Mouse (Mus musculus) liver (tissue): Measurements from ENCODE around the gene Hist1h3e.
A peak's percentile ranks its signal among the peaks of the same experiment; 100 is the strongest.
"Not testable (repeated sequence)": the region's sequence is repeated elsewhere in the genome, so short reads cannot be mapped to it uniquely, and the experiment has no call there.

Source experiments
- DNase-seq: peaks from one replicate; pipeline ENCODE4 v3.0.0-alpha.2; 2020; ENCODE audit warnings: mixed read lengths

The Hist1h3e gene

DNA sequence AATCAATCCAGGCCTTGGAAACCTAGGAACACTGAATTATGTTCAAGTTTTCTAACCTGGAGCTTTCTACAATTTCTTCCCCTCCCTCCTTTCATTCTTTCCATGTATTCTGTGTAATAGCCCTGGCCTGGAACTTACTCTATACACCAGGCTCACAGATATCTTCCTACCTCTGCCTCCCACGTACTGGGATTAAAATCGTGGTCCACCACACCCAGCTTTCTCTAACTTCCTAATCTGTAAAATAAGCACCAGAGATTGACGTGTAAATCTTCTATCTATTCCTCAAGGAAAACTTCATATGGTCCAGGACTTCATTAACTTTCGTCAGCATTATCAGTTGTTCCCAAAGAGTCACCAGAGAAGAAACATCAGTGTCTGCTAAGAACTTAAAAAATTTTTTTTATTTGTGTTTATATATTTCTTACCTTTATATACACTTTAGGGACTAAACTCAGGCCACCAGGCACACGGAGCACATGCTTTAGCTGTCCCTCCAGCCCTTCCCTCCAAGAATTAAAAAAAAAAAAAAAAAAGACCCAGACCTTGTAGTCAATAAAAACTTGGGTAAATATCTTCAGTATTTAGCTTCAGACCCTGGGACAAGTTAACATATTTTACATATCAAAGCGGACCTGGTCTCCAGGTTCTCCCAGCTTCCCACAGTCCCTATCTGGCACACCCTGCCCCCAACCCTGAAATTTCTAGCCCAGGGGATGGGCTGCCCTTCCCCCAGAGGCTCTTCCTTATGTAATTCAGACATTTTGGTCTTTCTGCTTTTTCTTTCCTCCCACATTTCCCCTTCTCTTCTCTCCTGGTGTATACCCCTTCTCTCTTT is 20.3 kb upstream of the Hist1h3e start:
- DNase-seq = peak; percentile 25

DNA sequence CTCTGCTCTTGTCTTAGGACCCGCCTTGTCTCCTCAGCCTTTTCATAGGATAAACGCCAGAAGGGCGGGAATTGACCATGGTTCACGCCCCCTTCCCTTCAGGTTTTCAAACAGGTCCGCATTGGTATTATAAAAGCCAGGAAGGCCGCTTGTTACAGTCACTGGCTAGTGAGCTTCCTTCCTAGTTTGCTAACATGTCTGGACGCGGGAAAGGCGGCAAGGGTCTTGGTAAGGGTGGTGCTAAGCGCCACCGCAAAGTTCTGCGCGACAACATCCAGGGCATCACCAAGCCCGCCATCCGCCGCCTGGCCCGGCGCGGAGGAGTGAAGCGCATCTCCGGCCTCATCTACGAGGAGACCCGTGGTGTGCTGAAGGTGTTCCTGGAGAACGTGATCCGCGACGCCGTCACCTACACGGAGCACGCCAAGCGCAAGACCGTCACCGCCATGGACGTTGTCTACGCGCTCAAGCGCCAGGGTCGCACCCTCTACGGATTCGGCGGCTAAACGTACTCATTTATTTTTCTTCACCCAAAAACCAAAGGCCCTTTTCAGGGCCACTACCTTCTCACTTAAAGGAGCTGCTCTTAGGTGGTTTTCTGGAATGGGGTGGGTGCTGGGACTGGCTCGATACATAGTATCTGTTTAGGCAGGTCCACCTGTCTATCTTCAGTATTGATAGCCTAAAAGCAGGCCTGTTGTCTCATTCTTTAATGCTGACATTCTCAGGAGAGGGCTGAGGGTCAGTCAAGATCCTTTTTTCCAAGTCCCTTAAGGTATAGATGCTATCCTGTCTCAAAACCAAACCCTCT is 19.4 kb upstream of the Hist1h3e start, which contains the start of gene Hist1h4d:
Hist1h4d (plus strand) TSS at position 191 of the 811 bp plus-strand sequence.
- peak; percentile 94 for DNase-seq

DNA sequence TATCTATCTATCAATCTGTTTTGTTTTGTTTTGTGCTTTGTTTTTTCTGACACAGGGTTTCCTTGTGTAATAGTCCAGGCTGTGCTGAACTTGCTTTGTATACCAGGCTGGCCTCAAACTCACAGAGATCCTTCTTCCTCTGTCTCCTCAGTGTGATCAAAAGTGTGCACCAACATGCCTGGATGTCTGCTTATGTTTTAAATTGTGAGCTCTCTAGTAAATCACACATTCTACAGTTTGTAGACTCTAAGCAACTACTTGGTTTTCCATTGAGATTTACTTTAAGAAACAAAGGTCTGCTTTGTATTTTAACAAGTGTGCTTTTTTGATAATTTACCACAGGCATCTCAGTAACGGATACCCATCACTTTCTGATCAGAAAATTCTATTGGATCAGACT is 15.7 kb upstream of the Hist1h3e start:
- DNase-seq = no peak

DNA sequence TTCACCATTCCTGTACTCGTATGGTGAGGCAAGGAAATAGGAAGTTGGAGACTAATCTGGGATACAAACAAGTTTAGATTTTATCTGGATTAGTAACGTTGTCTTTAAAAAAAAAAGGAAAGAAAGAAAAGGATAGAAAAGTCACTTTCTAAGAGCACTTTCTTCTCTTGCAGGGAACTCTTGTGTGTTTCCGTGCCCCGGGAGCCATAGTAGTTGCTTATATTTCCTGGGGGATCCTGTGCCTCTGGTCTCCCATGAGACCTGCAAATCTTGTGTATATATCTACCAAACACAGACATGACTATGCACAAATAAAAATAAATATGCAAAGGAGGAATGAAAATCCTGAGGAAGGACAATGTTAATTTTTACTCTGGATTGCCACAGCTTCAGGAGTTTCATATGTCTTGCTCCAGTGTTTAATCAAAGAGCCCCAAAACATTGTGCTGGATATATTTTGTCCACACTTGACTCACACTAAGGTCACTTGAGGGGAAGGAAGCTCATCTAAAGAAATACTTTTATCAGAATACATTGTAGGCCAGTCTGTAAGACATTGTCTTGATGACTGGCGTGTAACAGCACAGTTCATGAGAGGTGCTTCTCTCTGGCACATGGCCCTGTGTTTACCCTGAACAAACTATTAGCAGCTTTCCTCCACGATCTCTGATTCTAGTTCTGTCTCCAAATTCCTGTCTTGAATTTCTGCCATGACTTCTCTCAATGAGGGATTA is 14.9 kb upstream of the Hist1h3e start:
- peak; percentile 28 for DNase-seq

DNA sequence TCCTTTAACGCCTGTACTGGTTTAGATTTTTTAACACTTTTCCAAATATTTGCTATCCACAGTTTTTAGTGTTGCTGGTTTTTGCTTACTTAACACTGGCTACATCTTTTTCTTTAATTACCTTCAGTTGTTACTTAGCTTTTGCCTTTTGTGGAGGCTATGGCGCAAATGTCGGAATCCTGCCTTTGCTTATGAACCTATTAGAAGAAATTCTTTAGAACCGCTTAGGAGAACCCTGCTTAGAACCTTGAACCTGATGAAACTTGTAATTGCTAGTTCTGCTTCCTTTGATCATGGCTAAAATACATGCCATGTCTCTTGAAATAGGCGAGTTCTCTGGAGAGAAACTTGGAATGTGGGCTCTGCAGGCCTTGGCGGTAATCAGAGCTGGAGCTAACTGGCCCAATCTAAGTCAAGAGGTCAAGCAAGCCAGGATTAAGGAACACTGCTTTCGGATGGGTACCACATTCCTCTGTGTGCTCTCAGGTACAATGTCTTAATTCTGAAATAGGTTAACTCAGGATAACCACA is 14.2 kb upstream of the Hist1h3e start:
- peak; percentile 38 for DNase-seq

DNA sequence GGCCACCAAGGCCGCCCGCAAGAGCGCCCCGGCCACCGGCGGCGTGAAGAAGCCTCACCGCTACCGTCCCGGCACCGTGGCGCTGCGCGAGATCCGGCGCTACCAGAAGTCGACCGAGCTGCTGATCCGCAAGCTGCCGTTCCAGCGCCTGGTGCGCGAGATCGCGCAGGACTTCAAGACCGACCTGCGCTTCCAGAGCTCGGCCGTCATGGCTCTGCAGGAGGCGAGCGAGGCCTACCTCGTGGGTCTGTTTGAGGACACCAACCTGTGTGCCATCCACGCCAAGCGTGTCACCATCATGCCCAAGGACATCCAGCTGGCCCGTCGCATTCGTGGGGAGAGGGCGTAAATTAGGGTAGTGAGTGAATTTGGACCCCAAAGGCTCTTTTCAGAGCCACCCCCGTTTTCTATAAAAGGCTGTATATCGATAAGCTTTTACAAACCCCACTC is 13.7 kb upstream of the Hist1h3e start:
- peak; percentile 35 for DNase-seq

DNA sequence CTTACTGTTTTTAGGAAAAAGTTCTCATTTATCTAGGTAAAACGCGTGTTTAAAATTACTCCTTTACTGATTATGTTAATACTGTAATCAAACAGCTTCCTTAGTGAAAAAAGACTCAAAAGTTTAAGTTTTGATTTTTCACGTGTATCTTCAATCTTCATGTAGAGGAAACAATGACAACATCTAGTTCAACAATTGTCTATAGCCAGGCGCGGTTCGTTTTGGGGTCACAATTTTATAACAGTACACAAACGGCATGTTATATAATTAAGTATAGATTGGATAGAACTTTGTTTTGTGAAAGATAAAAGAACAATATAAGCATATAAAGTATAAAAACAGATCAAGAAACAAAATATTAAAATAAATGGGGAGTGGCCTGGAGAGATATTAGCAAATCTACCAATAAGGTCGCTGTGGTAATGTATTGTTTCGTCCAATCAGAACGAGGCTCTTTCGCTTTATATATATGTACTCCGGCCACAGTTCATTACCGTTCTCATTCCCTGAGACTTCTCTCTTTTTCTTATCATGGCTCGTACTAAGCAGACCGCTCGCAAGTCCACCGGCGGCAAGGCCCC is 13.2 kb upstream of the Hist1h3e start, which contains the start of gene Hist1h3d:
Hist1h3d (plus strand) TSS at position 493 of the 581 bp plus-strand sequence.
- peak; percentile 74 for DNase-seq

DNA sequence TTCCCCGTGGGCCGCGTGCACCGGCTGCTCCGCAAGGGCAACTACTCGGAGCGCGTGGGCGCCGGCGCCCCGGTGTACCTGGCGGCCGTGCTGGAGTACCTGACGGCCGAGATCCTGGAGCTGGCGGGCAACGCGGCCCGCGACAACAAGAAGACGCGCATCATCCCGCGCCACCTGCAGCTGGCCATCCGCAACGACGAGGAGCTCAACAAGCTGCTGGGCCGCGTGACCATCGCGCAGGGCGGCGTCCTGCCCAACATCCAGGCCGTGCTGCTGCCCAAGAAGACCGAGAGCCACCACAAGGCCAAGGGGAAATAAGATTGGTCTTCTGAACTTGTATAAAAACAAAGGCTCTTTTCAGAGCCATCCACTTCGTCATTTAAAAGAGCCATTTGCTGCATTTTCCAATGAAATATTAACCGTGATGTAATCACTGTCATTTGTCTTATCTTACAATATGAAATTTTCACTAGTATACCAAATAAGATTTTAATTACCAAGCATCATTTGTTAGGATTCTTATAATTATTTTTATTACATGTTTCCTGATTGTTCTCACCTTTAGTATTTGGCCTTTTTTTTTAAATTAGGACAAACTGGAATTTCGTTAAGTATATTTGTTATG is 12.5 kb upstream of the Hist1h3e start:
- DNase-seq = not testable (repeated sequence)

DNA sequence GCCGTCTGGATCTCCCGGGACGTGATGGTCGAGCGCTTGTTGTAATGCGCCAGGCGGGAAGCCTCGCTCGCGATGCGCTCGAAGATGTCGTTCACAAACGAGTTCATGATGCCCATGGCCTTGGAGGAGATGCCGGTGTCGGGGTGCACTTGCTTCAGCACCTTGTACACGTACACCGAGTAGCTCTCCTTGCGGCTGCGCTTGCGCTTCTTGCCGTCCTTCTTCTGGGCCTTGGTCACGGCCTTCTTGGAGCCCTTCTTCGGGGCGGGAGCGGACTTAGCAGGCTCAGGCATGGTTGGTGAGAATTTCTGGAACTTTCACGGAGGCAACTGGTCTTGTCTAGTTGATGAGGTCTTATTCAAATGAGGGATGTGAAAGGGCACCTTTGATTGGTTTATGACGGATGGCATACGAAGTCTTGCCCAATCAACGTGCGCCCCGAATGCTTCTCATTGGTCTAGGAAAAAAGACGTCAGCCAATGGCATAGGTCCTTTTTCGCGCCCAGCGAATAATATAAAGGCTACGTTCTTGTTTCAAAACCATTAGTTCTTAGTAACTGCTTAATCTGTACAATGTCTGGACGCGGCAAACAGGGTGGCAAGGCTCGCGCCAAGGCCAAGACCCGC is 11.8 kb upstream of the Hist1h3e start, which contains the start of the genes Hist1h2bf and Hist1h2ad:
Hist1h2bf (minus strand) TSS at position 299 of the 627 bp plus-strand sequence.
Hist1h2ad (plus strand) TSS at position 484 of the 627 bp plus-strand sequence.
- DNase-seq = peak; percentile 94

DNA sequence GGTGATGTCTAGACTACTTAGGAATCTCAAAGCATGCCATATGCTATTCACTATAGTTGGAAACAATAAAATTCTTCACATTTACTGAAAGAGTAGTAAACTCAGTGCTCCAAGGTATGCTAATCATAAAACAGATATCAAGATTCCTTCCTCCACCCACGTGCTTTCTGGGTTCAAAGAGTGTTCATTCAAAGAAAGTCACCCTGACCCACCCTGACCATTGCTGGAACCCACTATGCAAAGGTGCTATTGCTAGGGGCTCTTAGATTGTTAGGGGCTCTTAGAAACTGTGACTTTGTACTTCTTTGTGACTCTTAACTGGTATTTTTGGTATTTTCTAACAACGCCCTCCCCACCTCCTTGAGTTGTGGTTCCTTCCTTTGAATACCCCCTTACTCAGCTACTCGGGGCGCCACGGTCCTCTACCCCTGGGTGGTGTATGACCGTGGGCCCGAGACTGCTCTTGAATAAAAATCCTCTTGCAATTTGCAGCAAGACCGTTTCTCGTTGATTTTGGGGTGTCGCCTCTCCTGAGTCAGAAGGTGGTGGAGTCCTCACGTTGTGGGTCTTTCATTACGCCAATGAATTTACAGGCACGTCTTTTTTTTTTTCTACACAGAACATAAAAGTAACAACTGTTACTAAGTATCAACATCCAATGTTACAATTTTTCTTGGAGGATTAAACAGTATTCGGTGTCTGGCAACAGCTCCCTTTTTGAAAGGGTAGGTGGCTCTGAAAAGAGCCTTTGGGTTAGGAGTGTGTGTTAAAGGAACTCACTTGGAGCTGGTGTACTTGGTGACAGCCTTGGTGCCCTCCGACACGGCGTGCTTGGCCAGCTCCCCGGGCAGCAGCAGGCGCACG is 11.1 kb upstream of the Hist1h3e start:
- DNase-seq = peak; percentile 47

DNA sequence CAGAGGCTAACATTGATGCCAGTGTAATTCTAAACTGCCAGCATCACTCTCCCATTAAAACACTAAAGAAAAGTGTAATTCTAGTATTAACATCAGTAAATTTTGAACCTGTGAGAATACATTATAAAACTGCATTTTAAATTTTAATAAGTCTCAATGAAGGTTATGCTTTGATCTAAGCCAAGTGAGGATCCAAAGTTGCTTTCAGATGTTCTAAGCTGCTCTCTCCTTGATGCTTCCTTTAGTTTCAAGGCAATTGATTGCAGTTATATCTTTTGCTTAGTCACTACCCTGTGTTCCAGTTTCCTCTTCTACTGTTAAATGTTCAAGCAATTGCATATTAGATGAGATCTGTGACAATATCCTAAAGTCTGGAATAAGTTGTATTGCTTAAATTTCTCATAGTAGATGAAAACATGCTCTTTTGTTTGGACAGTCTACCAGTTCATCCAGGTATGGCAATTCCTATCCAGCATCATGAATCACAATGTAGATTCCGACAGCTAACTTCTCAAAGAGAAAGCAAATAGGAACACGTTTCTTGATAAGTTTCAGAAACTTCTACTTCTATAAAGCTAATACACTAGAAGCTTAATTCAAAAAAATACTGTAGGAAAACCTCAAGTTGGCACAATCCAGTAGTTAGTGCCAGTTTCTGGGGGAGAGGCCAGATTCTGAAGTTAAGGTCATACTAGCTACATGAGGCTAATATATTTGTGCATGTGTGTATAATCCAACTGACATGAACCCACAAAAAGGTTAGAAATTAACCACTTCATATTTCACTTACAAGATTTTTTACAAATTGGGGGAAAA is 10.3 kb upstream of the Hist1h3e start:
- DNase-seq = no peak

DNA sequence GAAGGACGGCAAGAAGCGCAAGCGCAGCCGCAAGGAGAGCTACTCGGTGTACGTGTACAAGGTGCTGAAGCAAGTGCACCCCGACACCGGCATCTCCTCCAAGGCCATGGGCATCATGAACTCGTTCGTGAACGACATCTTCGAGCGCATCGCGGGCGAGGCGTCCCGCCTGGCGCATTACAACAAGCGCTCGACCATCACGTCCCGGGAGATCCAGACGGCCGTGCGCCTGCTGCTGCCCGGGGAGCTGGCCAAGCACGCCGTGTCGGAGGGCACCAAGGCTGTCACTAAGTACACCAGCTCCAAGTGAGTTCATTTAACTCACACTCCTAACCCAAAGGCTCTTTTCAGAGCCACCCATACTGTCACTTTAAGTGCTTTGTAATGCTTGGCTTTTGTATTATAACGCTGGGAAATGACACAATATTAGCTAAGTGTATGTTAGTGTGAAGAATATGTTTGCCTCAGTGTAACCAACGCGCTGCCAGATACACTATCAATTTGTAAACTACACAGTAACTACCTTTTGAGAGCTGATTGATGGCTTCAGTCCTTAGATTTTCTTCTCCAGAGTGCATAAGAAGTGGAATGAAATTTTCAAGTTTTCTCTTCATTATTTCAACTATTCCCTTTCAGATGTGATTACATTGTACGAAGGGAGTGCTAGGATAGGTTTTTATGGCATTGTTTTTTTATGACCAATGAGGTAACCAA is 9.5 kb upstream of the Hist1h3e start:
- DNase-seq = peak; percentile 34

DNA sequence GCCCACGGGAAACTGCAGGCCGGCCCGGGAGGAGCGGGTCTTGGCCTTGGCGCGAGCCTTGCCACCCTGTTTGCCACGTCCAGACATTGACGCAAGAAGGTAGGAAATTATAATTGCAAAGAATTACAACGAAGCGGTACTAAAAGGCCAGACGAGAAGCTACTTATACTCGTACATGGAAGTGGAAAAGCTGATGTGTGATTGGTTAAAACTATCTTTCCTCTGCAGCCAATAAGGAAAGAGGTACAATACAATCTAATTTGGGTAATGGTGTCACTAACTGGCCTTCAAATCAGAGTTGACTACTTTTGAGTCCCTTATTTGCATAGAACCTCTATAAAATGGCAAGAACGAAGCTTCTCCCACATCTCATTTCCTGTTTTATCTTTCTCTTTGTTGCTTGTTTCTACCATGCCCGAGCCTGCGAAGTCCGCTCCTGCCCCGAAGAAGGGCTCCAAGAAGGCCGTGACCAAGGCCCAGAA is 8.9 kb upstream of the Hist1h3e start, which contains the start of the genes Hist1h2ae and Hist1h2bg:
Hist1h2ae (minus strand) TSS at position 199 of the 482 bp plus-strand sequence.
Hist1h2bg (plus strand) TSS at position 375 of the 482 bp plus-strand sequence.
- peak; percentile 88 for DNase-seq

DNA sequence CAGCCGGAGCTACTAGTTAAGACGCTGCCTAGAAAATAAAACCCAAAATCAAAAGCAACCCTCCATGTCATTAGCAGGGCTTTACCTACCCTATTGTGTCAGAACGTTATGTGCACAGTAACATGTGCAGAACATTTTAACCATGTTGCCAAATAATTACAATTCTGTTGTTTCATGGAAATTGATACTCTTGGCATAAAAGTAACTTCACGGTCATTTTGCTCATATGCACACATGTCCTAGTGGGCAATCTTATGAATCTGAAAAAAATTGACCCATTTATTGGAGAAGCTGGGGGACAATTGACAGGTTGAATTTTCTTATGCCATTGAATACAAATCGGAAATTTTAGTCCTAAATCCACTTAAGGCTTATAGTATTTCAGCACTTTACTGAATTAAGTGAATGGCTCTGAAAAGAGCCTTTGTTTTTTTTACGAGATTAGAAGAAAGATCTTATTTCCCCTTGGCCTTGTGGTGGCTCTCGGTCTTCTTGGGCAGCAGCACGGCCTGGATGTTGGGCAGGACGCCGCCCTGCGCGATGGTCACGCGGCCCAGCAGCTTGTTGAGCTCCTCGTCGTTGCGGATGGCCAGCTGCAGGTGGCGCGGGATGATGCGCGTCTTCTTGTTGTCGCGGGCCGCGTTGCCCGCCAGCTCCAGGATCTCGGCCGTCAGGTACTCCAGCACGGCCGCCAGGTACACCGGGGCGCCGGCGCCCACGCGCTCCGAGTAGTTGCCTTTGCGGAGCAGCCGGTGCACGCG is 8.3 kb upstream of the Hist1h3e start:
- DNase-seq = not testable (repeated sequence)

DNA sequence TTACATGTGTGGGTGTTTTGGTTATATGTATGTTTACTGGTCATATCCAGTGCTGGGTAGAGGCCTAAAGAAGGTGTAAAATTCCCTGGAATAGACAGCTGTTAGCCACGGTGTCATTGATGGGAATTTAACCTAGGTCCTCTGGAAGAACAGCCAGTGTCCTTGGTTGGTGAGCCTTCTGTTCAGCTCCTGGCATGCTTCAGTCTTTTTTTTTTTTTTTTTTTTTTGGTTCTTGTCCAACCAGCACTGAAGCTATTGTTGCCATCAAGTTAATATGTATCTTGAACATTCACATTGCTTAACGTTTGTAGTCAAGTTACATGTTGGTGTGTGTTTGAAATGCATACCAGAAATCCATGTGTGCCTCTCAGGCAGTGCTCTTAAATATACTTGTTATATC is 2.3 kb upstream of the Hist1h3e start:
- DNase-seq = no peak

DNA sequence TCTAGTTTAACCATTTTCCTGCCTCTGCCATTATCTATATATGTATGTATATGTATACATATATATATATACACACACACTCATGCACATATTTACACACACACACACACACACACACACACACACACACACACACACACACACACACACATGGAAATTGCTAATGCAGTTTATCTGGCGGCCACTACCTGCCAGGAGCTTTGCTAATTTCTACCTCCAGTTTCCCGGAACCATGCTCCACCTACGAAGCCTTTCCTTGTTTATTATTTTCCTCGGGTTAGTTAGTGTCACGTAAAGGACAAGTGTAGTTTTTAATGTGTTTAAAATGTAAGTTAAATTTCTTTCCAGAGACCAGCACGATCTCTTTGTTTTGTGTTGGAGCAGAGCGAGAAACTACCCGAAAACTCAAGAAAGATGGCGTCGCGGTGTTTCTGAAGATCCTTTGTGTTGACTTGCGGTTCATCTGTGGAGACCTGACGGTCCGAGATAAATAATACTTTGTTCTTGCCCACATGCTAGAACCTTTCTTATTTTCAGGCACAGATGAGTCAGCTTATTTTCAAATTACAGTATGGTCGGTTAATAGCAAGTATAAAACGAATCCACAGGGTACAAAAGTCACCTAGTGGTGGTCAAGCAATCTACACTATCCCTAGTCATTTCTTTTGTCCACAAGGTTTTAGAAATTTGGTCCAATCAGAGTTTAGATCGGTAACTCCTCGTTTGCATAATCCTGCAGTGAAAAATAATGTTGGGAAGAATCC is 712 bp upstream of the Hist1h3e start:
- DNase-seq = peak; percentile 43
